Mouse (Mus musculus) forebrain, embryonic 10.5 days (tissue): ENCODE results near the gene Tmod1. TPM values are rescaled to one million over a fixed set of nuclear protein-coding genes. Genes with fewer than 3 reads are reported as not detected.

Experiments used
- DNase-seq: peaks from one replicate; pipeline ENCODE4 v3.0.0-alpha.2; 2017; ENCODE audit warnings: low spot score; ENCODE audit errors: extremely low spot score
- H3K27ac ChIP-seq: fragments of 300-500 bp; sonication (generic); 2 replicates; pipeline ENCODE4 v1.5.1; 2016; ENCODE audit warnings: mild to moderate bottlenecking
- H3K27me3 ChIP-seq: fragments of 300-500 bp; sonication (generic); 2 replicates; pipeline ENCODE4 v1.6.1; 2016; ENCODE audit warnings: mild to moderate bottlenecking; ENCODE audit not compliant: poor library complexity, severe bottlenecking
- H3K36me3 ChIP-seq: fragments of 300-500 bp; sonication (generic); replicated peaks from 2 replicates; pipeline ENCODE4 v1.6.1; 2016; ENCODE audit warnings: mild to moderate bottlenecking, moderate library complexity
- H3K4me1 ChIP-seq: fragments of 300-500 bp; sonication (generic); 2 replicates; pipeline ENCODE4 v1.6.1; 2016
- H3K4me3 ChIP-seq: fragments of 300-500 bp; sonication (generic); 2 replicates; pipeline ENCODE4 v1.5.1; 2016; ENCODE audit warnings: mild to moderate bottlenecking, moderate library complexity
- H3K9me3 ChIP-seq: fragments of 300-500 bp; sonication (generic); 2 replicates; pipeline ENCODE4 v1.6.1; 2016; ENCODE audit warnings: mild to moderate bottlenecking, moderate library complexity
- WGBS: fragments of 180-500 bp; shearing (Covaris S2); methylation state at CpG from one replicate; pipeline ENCODE4 v1.1.7; 2016; 5-methylcytosine and 5-hydroxymethylcytosine counted together
- polyA plus RNA-seq: library from polyadenylated mRNA; unstranded; fragments of >200 nt; fragmentation: Nextera tagmentation; extraction: Ambion mirVana; gene quantifications from 2 replicates; pipeline ENCODE4 v1.2.1, GENCODE M21; 2016

The Tmod1 gene
- polyA plus RNA-seq, 1 experiment from 2014 or later, result 4.0 TPM

- H3K27ac ChIP-seq, result no peak overlapping the region
Measured at GRCm38 (mm10) chr4:46130221-46130620, 91.5 kb downstream of the Tmod1 start.

GRCm38 (mm10) chr4:46131791-46132190, 93.1 kb downstream of the Tmod1 start:
- 91% methylated on average over 6 of the region's 6 CpGs for WGBS
- no peak overlapping the region for H3K27ac ChIP-seq
- peaks cover 92% of the 10 kb centered on the region for H3K36me3 ChIP-seq
- no peaks in the 10 kb centered on the region for H3K27me3 ChIP-seq
- DNase-seq, result no peak
- H3K4me3 ChIP-seq, result no peak overlapping the region
- peaks cover 7% of the 10 kb centered on the region for H3K4me1 ChIP-seq
- H3K9me3 ChIP-seq, result no peaks in the 10 kb centered on the region

More at GRCm38 (mm10) chr4:46130221-46130620, 91.5 kb downstream of the Tmod1 start:
- Histone ChIP-seq H3K4me3 (no peak overlapping the region), H3K36me3 (peaks cover 96% of the 10 kb centered on the region), H3K4me1 (no peaks in the 10 kb centered on the region), H3K9me3 (no peaks in the 10 kb centered on the region), H3K27me3 (no peaks in the 10 kb centered on the region)
- WGBS, result 74% methylated on average over 3 of the region's 3 CpGs
- peak; percentile 53 for DNase-seq

GRCm38 (mm10) chr4:46137629-46138286, 99.0 kb downstream of the Tmod1 start:
- 9% methylated on average over 17 of the region's 17 CpGs for WGBS
- Histone ChIP-seq H3K4me3 (peak overlapping the region; percentile 77), H3K36me3 (peaks cover 47% of the 10 kb centered on the region), H3K27me3 (no peaks in the 10 kb centered on the region), H3K9me3 (no peaks in the 10 kb centered on the region), H3K27ac (peak overlapping the region; percentile 96), H3K4me1 (peaks cover 30% of the 10 kb centered on the region)
- DNase-seq, result no peak

- peak within 1 kb of the TSS; percentile 96 for H3K27ac ChIP-seq
- no peaks in the 10 kb centered on the region for H3K27me3 ChIP-seq
- no peaks in the 10 kb centered on the region for H3K9me3 ChIP-seq
- peak; percentile 91 for DNase-seq
- H3K36me3 ChIP-seq, result peaks cover 45% of the 10 kb centered on the region
- under 1% methylated on average over 90 of the region's 90 CpGs for WGBS
- H3K4me3 ChIP-seq, result peak within 1 kb of the TSS; percentile 77
- H3K4me1 ChIP-seq, result peaks cover 30% of the 10 kb centered on the region
Measured at GRCm38 (mm10) chr4:46138287-46139222, 99.8 kb downstream of the Tmod1 start, which contains the start of the genes Ncbp1 and Tstd2. Gene Ncbp1, plus strand, starts transcription at chr4:46138613. Gene Tstd2, minus strand, starts transcription at chr4:46138694.

GRCm38 (mm10) chr4:46144323-46144722, 105.6 kb downstream of the Tmod1 start:
- 72% methylated on average over 3 of the region's 3 CpGs for WGBS
- Histone ChIP-seq H3K36me3 (peaks cover 71% of the 10 kb centered on the region), H3K27me3 (no peaks in the 10 kb centered on the region), H3K9me3 (no peaks in the 10 kb centered on the region), H3K4me1 (peaks cover 13% of the 10 kb centered on the region), H3K4me3 (no peak overlapping the region), H3K27ac (no peak overlapping the region)
- no peak for DNase-seq

GRCm38 (mm10) chr4:46146881-46147280, 108.1 kb downstream of the Tmod1 start:
- Histone ChIP-seq H3K4me3 (no peak overlapping the region), H3K36me3 (peaks cover 96% of the 10 kb centered on the region), H3K4me1 (no peaks in the 10 kb centered on the region), H3K27ac (no peak overlapping the region), H3K27me3 (no peaks in the 10 kb centered on the region), H3K9me3 (no peaks in the 10 kb centered on the region)
- no peak for DNase-seq
- WGBS, result 97% methylated on average over 1 of the region's 1 CpGs

- Histone ChIP-seq H3K4me3 (no peak overlapping the region), H3K27me3 (no peaks in the 10 kb centered on the region), H3K27ac (no peak overlapping the region), H3K9me3 (no peaks in the 10 kb centered on the region), H3K36me3 (peaks cover 98% of the 10 kb centered on the region), H3K4me1 (no peaks in the 10 kb centered on the region)
- DNase-seq, result no peak
- 94% methylated on average over 12 of the region's 12 CpGs for WGBS
Measured at GRCm38 (mm10) chr4:46151903-46152544, 113.3 kb downstream of the Tmod1 start.

GRCm38 (mm10) chr4:46164027-46164426, 125.3 kb downstream of the Tmod1 start:
- DNase-seq, result no peak
- H3K4me1 ChIP-seq, result no peaks in the 10 kb centered on the region
- H3K27me3 ChIP-seq, result no peaks in the 10 kb centered on the region
- no peaks in the 10 kb centered on the region for H3K9me3 ChIP-seq
- no peak overlapping the region for H3K4me3 ChIP-seq
- no peak overlapping the region for H3K27ac ChIP-seq
- H3K36me3 ChIP-seq, result peaks cover 100% of the 10 kb centered on the region
- 88% methylated on average over 2 of the region's 2 CpGs for WGBS

Other genes with a start within 250 kb of the Tmod1 start
- 3.6 and 4.3 TPM in 2 replicates for gene Aldh1b1, start 239.9 kb upstream of the Tmod1 start, polyA plus RNA-seq
- gene Igfbpl1, start 212.0 kb upstream of the Tmod1 start, polyA plus RNA-seq, result 16.7 and 18.7 TPM in 2 replicates
- gene Stra6l, start 190.3 kb upstream of the Tmod1 start, polyA plus RNA-seq, result 0.07 and 0.16 TPM in 2 replicates
- gene Ccdc180, start 148.6 kb upstream of the Tmod1 start, polyA plus RNA-seq, result 0.09 TPM in 1 of 2 replicates, not detected in the other
- gene Tdrd7, start 73.6 kb upstream of the Tmod1 start, polyA plus RNA-seq, result 9.1 and 9.3 TPM in 2 replicates
- 139 and 141 TPM in 2 replicates for gene Ncbp1, start 99.7 kb downstream of the Tmod1 start, polyA plus RNA-seq
- gene Tstd2, start 99.8 kb downstream of the Tmod1 start, polyA plus RNA-seq, result 66.9 and 67.4 TPM in 2 replicates
- gene Xpa, start 157.4 kb downstream of the Tmod1 start, polyA plus RNA-seq, result 19.8 and 21.1 TPM in 2 replicates